Mouse (Mus musculus) frontal cortex, postnatal 14 days (tissue): ENCODE data around the gene Cpa1.
A peak's percentile ranks its signal among the peaks of the same experiment; 100 is the strongest.

Experiments
- DNase-seq, 2 experiments: peaks; one replicate each; pipeline ENCODE4 v3.0.0; 2022; ENCODE audit warnings: low spot score in 2 of 2

Cpa1 gene

GRCm38 (mm10) chr6:30673764-30674561 is 34.9 kb downstream of the Cpa1 start:
- DNase-seq, result no peak

GRCm38 (mm10) chr6:30674714-30675280 is 35.8 kb downstream of the Cpa1 start:
- DNase-seq, result no peak

- DNase-seq, result no peak
Observed at GRCm38 (mm10) chr6:30675281-30675771, 36.3 kb downstream of the Cpa1 start.

DNA sequence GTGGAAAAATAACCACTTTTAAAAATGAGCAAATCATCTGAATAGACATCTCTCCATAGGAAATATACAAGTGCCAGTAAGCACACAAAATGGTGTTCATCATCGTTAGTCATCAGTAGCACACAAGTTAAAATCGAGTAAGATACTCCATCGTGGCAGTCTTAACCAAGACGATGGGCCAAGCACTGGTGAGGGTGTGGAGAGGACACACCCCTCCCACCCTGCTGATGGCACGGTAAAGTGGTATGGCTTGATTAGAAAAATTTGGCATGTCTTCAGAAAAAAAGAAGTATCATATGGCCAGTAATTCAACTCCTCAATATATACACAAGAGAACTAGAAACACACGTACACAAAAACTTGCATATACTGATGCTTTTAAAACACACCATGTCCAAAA is 37.5 kb downstream of the Cpa1 start:
- DNase-seq, result no peak

GRCm38 (mm10) chr6:30677591-30677990 is 38.6 kb downstream of the Cpa1 start:
- DNase-seq, result no peak

- no peak for DNase-seq
Observed at GRCm38 (mm10) chr6:30678482-30678881, 39.5 kb downstream of the Cpa1 start.

DNA sequence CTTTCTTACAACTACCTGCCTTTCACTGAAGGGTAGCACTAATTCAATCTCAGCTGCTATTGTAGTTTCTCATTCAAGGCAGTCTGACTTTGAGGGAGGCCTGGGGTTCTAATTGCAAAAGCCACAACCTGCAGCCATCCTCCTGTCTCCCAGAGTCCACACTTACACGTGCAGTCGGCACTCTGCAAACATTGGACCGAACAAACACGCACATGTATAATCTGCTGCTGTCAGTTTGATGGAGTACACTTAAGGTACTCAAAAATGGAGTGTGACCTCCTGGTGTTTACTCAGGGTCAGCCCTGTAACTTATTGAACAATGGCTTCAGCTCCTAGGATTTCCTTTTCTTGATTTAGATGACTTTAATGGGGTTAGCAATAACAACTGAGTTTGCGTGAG is 40.5 kb downstream of the Cpa1 start:
- DNase-seq, result no peak

DNA sequence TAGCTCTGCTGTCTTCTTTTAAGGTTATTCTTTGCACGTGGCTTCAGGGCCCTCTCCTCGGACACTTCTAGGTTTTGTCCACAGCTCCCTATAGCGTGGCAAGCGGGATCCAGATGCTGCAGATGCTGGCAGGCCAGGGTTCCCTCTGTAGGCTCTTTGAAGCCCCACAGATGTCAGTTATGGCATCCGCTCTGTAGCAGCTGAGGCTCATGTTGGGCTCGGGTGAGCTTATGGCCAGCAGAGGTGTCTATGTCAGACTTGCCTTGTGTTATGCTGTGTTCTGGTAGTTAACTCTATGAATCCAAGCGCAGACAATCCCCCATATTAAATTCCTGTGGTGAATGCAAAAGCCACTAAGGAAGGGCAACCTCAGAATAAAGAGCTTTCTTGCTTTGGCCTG is 41.4 kb downstream of the Cpa1 start:
- DNase-seq, result no peak

- DNase-seq, result no peak
Observed at GRCm38 (mm10) chr6:30681935-30682900, 43.2 kb downstream of the Cpa1 start.

DNA sequence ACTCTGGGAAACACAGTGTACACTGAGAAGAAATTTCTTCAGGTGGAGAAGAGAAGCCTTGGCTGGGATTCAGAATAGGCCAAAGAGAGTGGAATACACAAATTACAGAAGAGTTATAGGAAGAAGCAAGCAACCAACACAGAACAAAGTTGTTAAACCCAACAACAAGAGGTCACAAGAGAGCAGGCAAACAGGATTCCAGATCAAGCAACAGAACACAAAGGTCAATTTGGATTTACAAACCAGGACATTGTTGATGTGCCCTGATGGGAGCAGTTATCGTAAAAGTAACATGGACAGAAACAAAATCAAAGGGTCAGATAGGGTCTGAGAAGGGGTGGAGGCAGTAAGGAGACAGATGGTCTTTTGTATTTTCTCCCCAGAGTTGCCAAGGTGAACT is 45.6 kb downstream of the Cpa1 start:
- DNase-seq, result no peak

DNA sequence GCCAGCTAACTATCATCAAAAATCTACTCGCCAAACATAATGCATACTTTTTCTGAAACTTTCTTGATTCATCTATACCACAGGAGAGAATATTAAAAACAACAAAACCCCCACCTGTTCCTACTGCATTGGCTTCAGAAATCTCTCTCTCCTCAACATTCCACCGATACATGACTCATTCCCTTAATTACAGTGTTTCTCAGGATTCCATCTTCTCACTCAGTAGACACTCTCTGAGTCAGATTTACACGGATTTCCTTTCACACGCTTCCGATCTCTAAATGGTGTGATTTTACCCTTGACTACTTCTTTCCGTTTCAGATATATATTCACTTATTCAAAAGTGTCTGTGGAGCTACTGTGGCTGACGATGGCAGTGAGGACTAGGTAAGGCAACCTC is 48.2 kb downstream of the Cpa1 start:
- no peak for DNase-seq

GRCm38 (mm10) chr6:30692826-30693225 is 53.8 kb downstream of the Cpa1 start:
- DNase-seq, result no peak

DNA sequence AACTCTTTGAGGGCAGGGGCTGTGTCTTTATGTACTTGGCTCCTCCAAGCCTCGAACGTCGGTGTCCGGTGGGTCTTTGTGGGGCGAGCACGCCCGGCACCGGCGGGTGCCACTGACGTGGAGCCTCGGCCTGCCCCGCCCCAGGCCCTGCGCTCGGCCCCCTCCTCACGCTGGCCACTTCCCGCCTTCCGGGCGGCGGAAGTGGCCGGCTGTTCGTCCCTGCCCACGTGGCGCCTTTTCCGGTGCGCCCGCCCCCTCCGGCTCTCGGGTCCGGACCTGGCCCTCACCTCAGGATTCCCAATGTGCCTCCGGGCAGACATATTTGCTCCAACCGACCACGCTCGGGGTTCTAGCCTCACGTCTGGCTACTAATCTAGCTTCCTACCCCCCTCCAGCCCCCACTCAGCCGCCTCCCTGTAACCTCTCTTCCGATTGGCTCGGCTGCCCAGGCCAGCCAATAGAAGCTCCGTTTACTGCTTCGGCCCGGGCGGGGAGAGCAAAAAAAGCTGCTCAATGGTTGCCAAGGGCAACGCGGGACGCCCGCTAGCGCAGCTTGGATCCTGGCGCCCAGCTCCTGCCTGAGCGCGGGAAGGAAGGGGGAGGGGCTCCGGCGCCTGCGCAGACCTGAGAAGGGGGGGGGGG is 54.5 kb downstream of the Cpa1 start, which contains the start of gene Cep41:
TSS of gene Cep41 (minus strand) at position 400 of the 642 bp plus-strand sequence.
- peak; percentile 96 to 98 for DNase-seq

DNA sequence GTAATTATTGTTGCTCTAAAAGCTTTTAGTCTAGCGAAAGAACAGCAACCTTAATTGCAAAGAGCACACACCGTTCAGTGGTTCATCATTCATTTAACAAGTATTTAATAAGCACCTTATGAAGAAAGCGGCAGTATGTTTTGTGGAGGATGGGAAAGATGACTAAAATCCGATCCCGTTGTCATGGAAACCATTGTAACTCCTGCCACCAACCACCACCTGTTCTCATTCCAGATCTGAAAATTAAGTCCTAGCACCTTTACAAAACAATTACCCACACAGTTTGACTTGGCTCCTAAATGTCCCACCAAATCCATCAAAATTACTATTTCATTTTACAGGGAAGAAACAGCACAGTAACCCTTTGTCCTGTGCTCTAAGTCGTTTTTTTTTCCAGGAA is 55.2 kb downstream of the Cpa1 start:
- DNase-seq, result no peak
